Mouse (Mus musculus): ENCODE measurements around the gene Alox5ap. TPM values are rescaled to one million over a fixed set of nuclear protein-coding genes. Genes with fewer than 3 reads are reported as not detected.

Gene Alox5ap
- total RNA-seq, 1 experiment from 2014 or later: 1,051 TPM

DNA sequence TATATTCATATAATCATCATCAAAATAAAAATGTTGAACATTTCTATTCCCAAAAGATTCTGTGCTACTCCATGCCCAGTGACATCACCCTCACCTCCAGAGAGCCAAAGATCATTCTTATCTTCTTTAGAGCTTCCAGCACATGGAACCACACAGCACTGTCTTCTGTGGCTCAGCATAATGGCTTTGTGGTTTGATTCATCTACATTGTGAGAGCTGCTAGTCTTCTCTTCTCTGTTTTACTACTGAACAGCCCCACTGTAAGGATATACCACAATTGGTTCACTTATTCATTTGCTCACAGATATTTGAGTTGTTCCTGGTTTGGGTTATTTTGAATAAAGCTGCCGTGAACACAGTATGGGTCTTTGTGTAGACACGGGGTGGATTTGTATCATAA, 9.0 kb upstream of the Alox5ap start:
- ATAC-seq (replicated peaks; ENCODE audit: insufficient number of reproducible peaks, low FRiP score, low TSS enrichment, poor library complexity, severe bottlenecking): no peak

DNA sequence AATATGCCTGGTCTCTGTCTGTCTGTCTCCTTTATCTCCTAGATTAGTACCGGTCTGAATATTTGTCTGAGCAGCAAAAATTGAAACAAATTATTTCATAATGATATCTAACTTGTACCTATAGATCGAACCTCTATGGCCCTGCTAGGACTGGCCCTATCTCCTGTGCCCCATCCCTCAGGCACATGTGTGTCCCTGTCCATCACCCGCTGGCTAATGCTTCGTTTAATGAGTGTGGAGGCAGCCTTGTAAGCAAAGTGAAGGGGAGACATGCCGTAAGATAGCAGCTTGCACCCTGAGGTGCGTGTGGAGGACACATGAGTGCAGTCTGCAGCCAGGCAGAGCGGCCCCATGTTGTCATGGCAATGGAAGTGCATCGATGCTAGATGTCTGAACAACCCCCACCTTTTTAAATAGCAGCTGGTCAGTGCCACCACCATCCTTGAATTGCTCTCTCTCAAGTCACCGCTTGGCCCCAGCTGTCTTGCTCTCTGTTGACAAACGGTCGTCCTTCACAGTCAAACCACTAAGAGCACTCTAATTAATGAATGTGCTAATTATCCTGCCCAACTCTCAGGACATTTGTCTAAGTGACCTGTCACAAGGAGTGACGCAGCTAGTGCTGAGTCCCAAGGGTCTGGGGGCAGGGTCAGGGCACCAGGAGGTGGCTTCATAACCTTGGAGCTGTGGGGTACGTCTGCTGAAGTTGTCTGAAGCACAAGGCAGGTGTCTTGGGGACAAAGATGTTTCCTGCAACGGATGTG, 6.9 kb upstream of the Alox5ap start:
- ATAC-seq (replicated peaks; ENCODE audit: insufficient number of reproducible peaks, low FRiP score, low TSS enrichment, poor library complexity, severe bottlenecking): no peak

GRCm38 (mm10) chr5:149259093-149259492, 5.5 kb upstream of the Alox5ap start:
- no peak for ATAC-seq (replicated peaks; ENCODE audit: insufficient number of reproducible peaks, low FRiP score, low TSS enrichment, poor library complexity, severe bottlenecking)

DNA sequence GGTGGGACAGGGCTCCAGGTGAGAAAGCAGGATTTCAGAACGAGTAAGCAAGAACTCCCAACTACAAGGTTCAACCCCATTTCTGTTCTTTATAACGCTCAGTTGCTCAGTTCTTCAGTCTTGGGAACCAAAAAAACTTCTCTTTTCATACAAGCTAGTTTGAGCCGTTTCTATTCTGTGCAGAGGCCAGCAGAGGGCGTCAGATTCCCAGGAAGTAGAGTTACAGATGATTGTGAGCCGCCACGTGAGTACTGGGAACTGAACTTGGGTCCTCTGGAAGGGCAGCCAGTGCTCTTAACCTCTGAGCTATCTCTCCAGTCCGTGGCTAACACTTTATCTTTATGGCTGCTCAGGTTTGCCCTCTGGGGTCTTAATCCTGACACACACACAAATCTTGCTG, 3.1 kb upstream of the Alox5ap start:
- ATAC-seq (replicated peaks; ENCODE audit: insufficient number of reproducible peaks, low FRiP score, low TSS enrichment, poor library complexity, severe bottlenecking): no peak

DNA sequence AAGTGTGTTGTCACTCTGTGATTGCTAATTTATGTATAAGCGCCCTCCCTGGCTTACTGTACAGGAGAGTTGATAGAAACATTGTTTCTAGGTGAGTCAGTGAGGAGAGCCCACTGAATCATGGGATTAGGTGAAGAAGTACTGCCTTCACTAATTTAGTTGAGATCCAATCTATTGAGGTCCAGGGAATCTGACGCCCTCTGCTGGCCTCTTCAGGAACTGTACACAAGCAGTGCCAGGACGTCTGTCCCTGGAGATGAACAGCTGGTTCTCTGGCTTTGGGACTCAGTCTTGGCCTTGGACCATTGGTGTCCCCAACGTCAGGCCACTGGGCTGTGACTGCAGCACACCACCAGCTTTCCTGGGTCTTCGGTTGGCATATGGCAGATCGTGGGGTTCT, 2.7 kb upstream of the Alox5ap start:
- ATAC-seq (replicated peaks; ENCODE audit: insufficient number of reproducible peaks, low FRiP score, low TSS enrichment, poor library complexity, severe bottlenecking): no peak

DNA sequence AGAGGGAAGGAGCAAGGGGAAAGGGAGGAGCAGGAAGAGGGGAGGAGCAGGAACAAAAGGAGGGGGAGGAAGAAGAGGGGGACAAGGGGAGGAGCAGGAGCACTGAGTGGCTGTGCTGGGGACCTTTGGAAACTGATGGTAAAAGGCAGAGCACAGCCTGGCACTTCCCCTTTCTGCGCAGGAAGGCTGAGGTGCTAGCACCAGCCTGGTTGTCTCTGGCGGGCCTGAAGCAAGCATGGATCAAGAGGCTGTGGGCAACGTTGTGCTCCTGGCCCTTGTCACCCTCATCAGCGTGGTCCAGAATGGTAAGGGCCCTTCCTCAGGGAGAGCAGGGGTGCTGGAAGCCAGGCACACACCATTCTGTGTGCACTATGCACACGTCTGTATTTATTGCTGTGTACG, 312 bp downstream of the Alox5ap start:
- peak; percentile 58 for ATAC-seq (replicated peaks; ENCODE audit: insufficient number of reproducible peaks, low FRiP score, low TSS enrichment, poor library complexity, severe bottlenecking)

- peak; percentile 70 for ATAC-seq (replicated peaks; ENCODE audit: insufficient number of reproducible peaks, low FRiP score, low TSS enrichment, poor library complexity, severe bottlenecking)
Observed at GRCm38 (mm10) chr5:149266761-149267221, 2.2 kb downstream of the Alox5ap start.

DNA sequence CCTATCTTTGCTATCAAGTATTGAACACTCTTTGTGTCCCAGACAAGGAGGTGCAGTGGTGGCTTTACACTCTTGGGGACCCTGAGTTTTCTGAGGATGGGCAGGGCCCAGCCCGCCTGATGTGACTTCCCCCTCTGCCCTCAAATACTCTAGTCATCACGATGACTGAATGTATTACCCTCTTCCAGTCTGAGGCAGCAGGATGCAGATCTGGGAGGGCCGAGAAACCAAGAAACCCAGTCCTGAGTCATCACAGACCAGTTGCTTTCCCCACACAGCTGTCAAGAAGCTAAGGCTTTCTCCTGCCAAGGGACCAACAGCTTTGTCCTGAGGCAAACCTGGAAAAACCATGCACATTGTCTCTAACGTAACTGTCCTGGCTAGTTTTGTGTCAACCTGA, 2.9 kb downstream of the Alox5ap start:
- ATAC-seq (replicated peaks; ENCODE audit: insufficient number of reproducible peaks, low FRiP score, low TSS enrichment, poor library complexity, severe bottlenecking): peak; percentile 47

- no peak for ATAC-seq (replicated peaks; ENCODE audit: insufficient number of reproducible peaks, low FRiP score, low TSS enrichment, poor library complexity, severe bottlenecking)
Observed at GRCm38 (mm10) chr5:149271291-149271690, 6.7 kb downstream of the Alox5ap start.

GRCm38 (mm10) chr5:149272535-149272934, 8.0 kb downstream of the Alox5ap start:
- peak; percentile 74 for ATAC-seq (replicated peaks; ENCODE audit: insufficient number of reproducible peaks, low FRiP score, low TSS enrichment, poor library complexity, severe bottlenecking)

DNA sequence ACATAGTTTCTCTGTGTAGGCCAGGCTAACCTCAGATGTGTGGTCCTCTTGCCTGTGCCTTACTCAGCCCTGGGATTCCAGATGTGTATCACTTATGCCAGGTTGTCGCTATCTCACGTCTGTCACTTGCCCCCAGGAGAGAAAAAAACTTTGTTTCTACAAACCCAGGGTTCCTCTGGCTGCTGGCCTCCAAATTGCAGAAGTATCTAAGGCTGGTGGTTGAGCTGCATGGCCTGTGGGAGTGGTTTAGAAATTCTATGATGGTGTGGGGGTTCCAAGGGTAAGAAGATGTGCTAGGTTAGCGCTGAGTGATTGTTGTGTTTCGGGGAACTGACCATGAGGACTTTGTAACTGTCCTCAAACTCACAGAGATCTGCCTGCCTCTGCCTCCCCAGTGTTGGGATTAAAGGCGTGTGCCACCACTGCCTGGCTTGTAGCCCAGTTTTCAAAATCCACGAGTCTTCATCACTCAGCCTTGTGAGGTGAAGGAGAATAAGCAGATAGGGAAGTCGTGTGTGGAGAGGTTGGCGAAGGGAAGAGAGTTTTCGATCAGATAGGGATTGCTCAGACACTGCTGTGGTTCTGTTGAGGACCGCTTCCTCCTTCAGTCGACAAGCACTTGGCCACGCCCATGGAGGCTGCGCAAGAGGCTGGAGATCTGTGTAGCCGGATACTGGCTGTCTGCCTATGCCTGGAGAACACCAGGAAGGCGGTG, 10.0 kb downstream of the Alox5ap start:
- ATAC-seq (replicated peaks; ENCODE audit: insufficient number of reproducible peaks, low FRiP score, low TSS enrichment, poor library complexity, severe bottlenecking): peak; percentile 85

DNA sequence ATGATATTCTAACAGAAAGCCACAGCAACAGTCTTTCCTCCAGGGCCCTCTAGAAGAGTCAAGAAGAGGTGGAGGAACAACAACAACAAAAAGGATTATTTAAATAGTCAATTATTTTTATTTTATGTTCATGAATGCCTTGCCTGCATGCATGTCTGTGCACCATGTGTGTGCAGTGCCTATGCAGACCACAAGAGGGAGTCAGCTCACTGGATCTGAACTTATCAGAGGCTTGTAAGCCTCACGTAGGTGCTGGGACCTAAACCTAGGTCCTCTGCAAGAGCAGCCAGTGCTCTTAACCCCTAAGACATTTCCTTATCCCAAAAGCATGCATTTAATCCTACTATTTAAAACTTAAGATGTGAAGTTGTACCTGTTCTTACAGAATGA, 10.5 kb downstream of the Alox5ap start:
- no peak for ATAC-seq (replicated peaks; ENCODE audit: insufficient number of reproducible peaks, low FRiP score, low TSS enrichment, poor library complexity, severe bottlenecking)

GRCm38 (mm10) chr5:149277529-149277928, 13.0 kb downstream of the Alox5ap start:
- no peak for ATAC-seq (replicated peaks; ENCODE audit: insufficient number of reproducible peaks, low FRiP score, low TSS enrichment, poor library complexity, severe bottlenecking)

GRCm38 (mm10) chr5:149279273-149279844, 14.8 kb downstream of the Alox5ap start:
- no peak for ATAC-seq (replicated peaks; ENCODE audit: insufficient number of reproducible peaks, low FRiP score, low TSS enrichment, poor library complexity, severe bottlenecking)

- ATAC-seq (replicated peaks; ENCODE audit: insufficient number of reproducible peaks, low FRiP score, low TSS enrichment, poor library complexity, severe bottlenecking): no peak
Observed at GRCm38 (mm10) chr5:149283009-149283408, 18.4 kb downstream of the Alox5ap start.

GRCm38 (mm10) chr5:149283821-149284220, 19.3 kb downstream of the Alox5ap start:
- no peak for ATAC-seq (replicated peaks; ENCODE audit: insufficient number of reproducible peaks, low FRiP score, low TSS enrichment, poor library complexity, severe bottlenecking)

DNA sequence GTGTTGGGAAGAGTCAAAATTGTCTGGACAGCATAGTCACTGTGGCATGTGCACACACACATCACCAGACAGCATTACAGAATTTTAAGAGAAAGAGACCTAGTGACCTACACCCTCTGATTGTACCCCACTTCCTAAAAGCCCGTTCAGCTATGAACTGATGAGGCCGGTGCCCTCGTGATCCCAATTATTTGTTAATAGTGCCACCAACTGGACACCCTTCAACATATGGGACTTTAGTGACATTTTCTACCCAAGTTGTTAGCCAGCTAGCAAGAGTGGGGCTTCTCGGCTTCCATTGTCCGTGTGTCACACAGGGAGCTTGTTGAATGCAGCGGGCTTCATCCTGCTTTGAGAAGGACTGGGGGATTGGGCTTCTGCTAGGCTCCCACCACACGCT, 21.5 kb downstream of the Alox5ap start:
- 0 out of 2 replicates have a peak, but pooled peaks have one; percentile 5 for ATAC-seq (replicated peaks; ENCODE audit: insufficient number of reproducible peaks, low FRiP score, low TSS enrichment, poor library complexity, severe bottlenecking)

DNA sequence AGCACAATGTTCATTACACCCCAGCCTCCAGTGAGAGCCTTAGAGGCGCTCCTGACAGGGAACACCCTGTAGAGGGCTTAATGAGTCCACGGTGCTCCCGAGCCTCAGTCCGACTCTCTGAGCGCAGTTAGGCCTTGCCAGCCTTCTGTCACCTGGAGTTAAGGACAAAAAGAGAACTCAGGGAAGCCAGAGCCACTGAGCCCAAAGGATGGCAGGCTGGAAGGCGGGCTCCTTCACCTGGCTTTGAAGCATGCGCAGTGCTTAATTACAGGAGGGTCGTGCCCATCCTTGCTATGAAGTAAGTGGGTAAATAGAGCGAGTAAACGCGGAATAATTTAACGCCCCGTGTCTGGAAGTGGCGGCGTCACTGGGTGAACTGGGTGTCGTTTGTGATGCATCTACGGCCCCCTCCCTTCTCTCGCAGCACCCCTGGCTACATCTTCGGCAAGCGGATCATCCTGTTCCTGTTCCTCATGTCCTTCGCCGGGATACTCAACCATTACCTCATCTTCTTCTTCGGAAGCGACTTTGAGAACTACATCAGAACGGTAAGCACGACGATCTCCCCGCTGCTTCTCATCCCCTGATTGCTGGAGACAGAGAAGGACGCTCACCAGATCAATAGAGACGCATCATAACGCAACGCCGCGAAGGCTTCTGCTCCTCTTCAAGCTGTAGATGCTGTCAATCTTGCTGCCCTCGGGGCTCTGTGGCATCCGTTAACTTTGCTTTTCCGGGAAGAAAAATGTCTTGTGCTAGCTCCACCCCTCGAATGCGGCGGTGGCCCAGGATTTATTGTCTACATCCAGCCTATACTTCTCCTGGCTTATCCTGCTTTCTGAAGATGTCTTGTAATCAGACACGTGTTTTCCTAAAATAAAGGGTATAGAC, 22.8 kb downstream of the Alox5ap start:
- no peak for ATAC-seq (replicated peaks; ENCODE audit: insufficient number of reproducible peaks, low FRiP score, low TSS enrichment, poor library complexity, severe bottlenecking)

DNA sequence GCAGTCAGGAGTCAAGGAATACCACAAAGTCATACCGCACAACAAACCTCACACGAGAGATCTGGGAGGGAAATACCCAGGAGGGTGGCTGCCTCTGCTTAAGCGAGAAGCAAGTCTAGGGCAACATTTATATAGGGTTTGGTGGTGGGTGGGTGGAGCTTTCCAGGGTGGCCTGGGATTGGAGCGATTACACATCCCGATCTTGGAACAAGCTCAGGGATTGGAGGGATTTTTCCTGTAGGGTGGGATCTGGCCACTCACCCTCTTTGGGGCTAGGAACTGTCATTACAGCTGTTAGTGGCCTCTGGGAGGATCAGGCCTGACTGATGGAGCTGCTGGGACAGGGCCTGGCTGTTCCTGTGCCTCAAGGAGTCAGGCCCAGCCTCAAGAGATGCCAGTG, 26.7 kb downstream of the Alox5ap start:
- ATAC-seq (replicated peaks; ENCODE audit: insufficient number of reproducible peaks, low FRiP score, low TSS enrichment, poor library complexity, severe bottlenecking): no peak
